Mouse (Mus musculus) gastrocnemius, postnatal 4 days (tissue): ENCODE data around the gene Gpr19. TPM values are rescaled to one million over a fixed set of nuclear protein-coding genes. Genes with fewer than 3 reads are reported as not detected.

Experiments
- DNase-seq, 2 experiments: peaks; one replicate each; pipeline ENCODE4 v3.0.0; 2021 to 2022; ENCODE audit warnings: low spot score in 2 of 2, mixed read lengths in 2 of 2
- total RNA-seq, 2 experiments: library from RNA; stranded (reverse); gene quantifications; 2 replicates each; pipeline ENCODE4 v1.2.3; 2021

The Gpr19 gene
- total RNA-seq, 2 experiments from 2014 or later: 4.9 to 7.7 TPM

- no peak for DNase-seq
Observed at GRCm38 (mm10) chr6:134849985-134850384, 48.4 kb downstream of the Gpr19 start.

- DNase-seq: no peak
Observed at GRCm38 (mm10) chr6:134849461-134849860, 48.9 kb downstream of the Gpr19 start.

DNA sequence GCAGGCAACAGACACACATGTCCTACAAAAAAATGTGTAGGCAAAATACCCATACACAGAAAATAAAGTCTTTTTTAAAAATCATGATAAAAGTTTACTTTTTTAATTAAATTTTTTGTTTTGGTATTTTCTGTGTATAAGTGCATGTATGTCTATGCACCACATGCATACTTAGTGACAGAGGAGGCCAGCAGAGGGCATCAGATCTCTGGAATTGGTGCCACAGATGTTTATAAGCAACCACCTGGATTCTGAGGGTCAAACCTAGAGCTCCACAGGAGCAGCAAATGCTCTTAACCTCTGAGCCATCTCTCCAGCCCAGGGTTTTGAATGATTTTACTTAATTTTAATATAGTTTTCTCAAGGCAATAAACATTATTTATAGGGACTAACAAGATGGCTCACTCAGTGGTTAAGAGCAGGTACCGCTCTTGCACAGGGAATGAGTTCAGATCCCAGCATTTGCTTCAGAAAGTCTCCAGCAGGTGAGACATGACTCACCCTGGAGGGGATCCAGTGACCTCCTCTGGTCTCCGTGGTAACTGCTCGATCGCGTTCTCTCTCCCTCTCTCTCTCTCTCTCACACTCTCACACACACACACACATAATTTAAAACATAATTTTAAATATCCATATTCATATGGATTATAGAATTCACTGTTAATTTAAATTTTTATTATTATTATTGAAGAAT lies 50.0 kb downstream of the Gpr19 start:
- no peak for DNase-seq

GRCm38 (mm10) chr6:134847550-134847949 lies 50.8 kb downstream of the Gpr19 start:
- DNase-seq: no peak

GRCm38 (mm10) chr6:134846308-134846707 lies 52.1 kb downstream of the Gpr19 start:
- no peak for DNase-seq

DNA sequence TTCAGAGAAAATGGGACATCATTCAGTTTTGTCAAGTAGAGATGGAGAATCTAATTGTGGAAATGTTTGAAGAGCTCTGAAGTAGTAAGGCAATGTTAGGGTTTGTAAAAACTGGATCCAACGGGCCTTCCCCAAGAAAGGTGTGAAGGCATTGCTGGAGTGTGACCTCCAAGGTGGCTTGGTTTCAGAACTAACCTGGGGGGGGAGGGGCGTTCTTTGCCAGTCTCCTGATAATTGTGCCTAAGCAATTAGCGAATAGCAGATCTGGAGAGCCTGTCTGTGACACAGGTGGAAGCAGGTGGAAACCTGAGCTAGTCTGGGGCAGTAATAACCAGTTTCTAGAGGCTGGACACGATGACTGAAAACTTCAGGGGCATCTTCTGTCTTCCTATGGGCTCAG lies 52.7 kb downstream of the Gpr19 start:
- no peak for DNase-seq

DNA sequence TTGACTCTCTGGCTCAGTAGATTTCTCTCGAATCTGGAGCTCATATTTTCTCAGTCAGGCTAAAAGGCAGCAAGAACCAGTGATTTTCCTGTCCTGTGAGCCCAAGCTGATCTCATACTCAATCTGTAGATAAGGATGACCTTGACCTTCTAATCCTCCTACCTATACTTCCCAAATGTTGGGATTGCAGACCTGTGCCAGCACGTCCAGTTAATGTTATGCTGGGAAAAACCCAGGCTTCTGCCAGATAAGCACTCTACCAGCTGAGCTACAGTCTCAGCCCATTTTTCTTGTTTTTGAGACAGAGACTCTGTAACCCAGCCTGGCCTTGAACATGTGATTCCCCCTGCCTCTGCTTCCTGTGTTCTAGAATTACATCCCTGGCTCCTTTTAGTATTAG lies 58.0 kb downstream of the Gpr19 start:
- DNase-seq: no peak

- no peak for DNase-seq
Observed at GRCm38 (mm10) chr6:134838111-134838510, 60.3 kb downstream of the Gpr19 start.

DNA sequence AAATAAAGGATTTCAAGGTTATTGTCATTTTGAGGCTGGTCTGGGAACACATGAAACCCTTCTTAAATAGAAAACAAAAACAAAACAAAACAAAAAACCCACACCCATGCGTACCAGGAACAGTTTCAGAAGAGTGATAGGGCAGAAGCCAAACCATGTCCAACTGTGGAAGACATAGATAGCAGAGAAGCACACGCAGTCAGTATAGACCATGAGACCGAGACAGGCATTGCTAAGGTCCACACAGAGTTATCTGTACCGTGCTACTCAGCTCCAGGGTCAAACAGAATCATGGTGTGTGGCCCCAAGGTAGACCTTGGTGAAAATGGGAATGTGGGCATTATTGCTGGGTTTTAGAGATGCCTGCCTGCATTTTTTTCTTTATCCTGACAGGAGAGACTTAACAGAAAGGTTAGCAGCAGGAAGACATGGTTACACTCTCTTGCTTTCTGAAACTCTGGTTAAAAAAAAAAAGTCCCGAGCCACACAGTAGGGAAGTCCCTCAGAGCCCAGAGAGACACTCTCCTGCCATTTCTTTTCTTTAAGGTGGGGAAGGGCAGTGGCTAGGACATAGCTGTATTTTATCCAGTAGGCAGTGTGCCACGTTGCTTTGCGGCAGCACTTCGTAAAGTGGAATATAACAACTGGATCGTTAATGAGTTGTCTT lies 63.7 kb downstream of the Gpr19 start:
- DNase-seq: no peak

- DNase-seq: no peak
Observed at GRCm38 (mm10) chr6:134830776-134831175, 67.6 kb downstream of the Gpr19 start.

GRCm38 (mm10) chr6:134829786-134830700 lies 68.3 kb downstream of the Gpr19 start, which contains the start of gene Crebl2:
TSS of gene Crebl2 (plus strand) at chr6:134830154.
- peak; percentile 100 for DNase-seq

- DNase-seq: no peak
Observed at GRCm38 (mm10) chr6:134822844-134823243, 75.5 kb downstream of the Gpr19 start.

DNA sequence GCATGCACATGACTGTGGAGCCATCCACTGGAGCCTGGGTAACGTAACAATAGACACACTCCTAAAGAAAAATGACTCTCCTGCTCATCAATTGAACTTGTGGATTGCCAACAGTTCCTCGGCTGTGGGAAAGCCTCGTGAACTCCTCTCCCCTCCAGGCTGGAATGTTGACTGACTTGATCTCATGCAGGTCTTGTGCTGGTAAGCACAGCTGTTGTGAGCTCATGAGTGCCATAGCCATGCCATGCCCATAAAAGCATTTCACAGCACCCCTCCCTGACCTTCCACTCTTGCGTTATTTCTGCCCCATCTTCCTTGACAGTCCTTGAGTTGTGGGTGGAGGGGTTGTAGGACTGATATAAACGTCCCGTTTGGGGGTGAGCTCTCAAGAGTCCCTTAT lies 78.0 kb downstream of the Gpr19 start:
- no peak for DNase-seq

DNA sequence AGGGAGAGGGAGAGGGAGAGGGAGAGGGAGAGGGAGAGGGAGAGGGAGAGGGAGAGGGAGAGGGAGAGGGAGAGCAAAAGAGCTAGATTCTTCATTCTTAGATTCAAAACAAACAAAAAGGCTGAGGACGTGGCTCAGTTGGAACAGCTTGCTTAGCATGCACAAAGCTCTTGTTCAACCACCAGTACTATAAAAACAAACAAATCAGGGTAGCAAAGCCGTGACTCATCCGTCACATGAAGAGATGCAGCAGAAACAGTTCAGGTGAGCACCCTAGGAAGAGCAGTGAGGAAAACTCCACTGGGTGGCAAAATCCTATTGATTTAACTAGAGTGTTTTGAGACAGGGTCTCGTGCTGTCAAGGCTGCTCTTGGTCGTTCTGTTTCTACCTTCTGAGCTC lies 78.6 kb downstream of the Gpr19 start:
- DNase-seq: no peak

Other genes starting within 250 kb of the Gpr19 start
- 10 to 100 TPM; 27.8 to 29.7 TPM for gene Dusp16, start 106.0 kb downstream of the Gpr19 start, total RNA-seq
- gene Crebl2, start 68.4 kb downstream of the Gpr19 start, total RNA-seq: 1 to 10 TPM; 4.1 to 4.7 TPM
- gene Cdkn1b, start 21.8 kb upstream of the Gpr19 start, total RNA-seq: 10 to 100 TPM; 51.1 to 53.0 TPM
- 1 to 10 TPM; 7.0 to 7.6 TPM for gene Apold1, start 83.1 kb upstream of the Gpr19 start, total RNA-seq
- gene Ddx47, start 113.0 kb upstream of the Gpr19 start, total RNA-seq: 10 to 100 TPM; 42.1 to 53.6 TPM
- gene Gprc5a, start 167.1 kb upstream of the Gpr19 start, total RNA-seq: 1 to 10 TPM; 1.3 to 1.5 TPM
- gene Gprc5d, start 219.7 kb upstream of the Gpr19 start, total RNA-seq: not detected